Mouse (Mus musculus) forebrain, postnatal 0 days (tissue): ENCODE results near the gene Ppp2r1b. TPM values are rescaled to one million over a fixed set of nuclear protein-coding genes. Genes with fewer than 3 reads are reported as not detected.

ENCODE experiments used
- ATAC-seq: fragments of 200-750 bp; cut with Nextera tagmentation; 2 replicates; pipeline ENCODE4 v1.8.0; 2017; ENCODE audit warnings: mild to moderate bottlenecking, moderate library complexity
- DNase-seq: peaks from one replicate; pipeline ENCODE4 v3.0.0-alpha.2; 2015
- H3K27ac ChIP-seq: fragments of 300-500 bp; sonication (generic); 2 replicates; pipeline ENCODE4 v1.5.1; 2014; ENCODE audit warnings: low read depth, mild to moderate bottlenecking, antibody characterized with exemption, low read length, moderate library complexity, mixed read lengths
- H3K27me3 ChIP-seq: fragments of 300-500 bp; sonication (generic); 2 replicates; pipeline ENCODE4 v1.6.1; 2014; ENCODE audit warnings: mild to moderate bottlenecking, low read length, mixed read lengths; ENCODE audit not compliant: insufficient read depth
- H3K36me3 ChIP-seq: fragments of 300-500 bp; sonication (generic); 2 replicates; pipeline ENCODE4 v1.6.1; 2014; ENCODE audit warnings: mild to moderate bottlenecking, moderate library complexity; ENCODE audit not compliant: insufficient read depth
- H3K4me1 ChIP-seq: fragments of 300-500 bp; sonication (generic); 2 replicates; pipeline ENCODE4 v1.6.1; 2014; ENCODE audit warnings: antibody characterized with exemption; ENCODE audit not compliant: insufficient read depth
- H3K4me2 ChIP-seq: fragments of 300-500 bp; sonication (generic); 2 replicates; pipeline ENCODE4 v1.6.1; 2014; ENCODE audit warnings: low read depth, mild to moderate bottlenecking, moderate library complexity
- H3K4me3 ChIP-seq: fragments of 300-500 bp; sonication (generic); 2 replicates; pipeline ENCODE4 v1.5.1; 2014; ENCODE audit warnings: low read depth, low read length, mixed read lengths
- H3K9ac ChIP-seq: fragments of 300-500 bp; sonication (generic); 2 replicates; pipeline ENCODE4 v1.6.1; 2014; ENCODE audit warnings: mild to moderate bottlenecking
- H3K9me3 ChIP-seq: fragments of 300-500 bp; sonication (generic); 2 replicates; pipeline ENCODE4 v1.6.1; 2016; ENCODE audit warnings: low read length
- CTCF ChIP-seq: sonication (generic); IDR thresholded peaks from 2 replicates; pipeline ENCODE4 v1.5.1; 2016; ENCODE audit warnings: antibody characterized with exemption, control low read depth, low read depth
- WGBS: fragments of 180-500 bp; shearing (Covaris S2); extraction: QIAGEN DNeasy Blood & Tissue Kit; methylation state at CpG from one replicate; pipeline ENCODE4 v1.1.7; 2014; 5-methylcytosine and 5-hydroxymethylcytosine counted together
- polyA plus RNA-seq: library from polyadenylated mRNA; unstranded; fragments of >200 nt; fragmentation: Nextera tagmentation; extraction: Ambion mirVana; gene quantifications from 2 replicates; pipeline ENCODE4 v1.2.1, GENCODE M21; 2015
- total RNA-seq: library from RNA; depleted of rRNA; stranded (reverse); fragments of >200 nt; gene quantifications from 2 replicates; pipeline ENCODE4 v1.2.3, GENCODE M21; 2014

The Ppp2r1b gene
- total and polyA plus RNA-seq, 2 experiments from 2014 or later, result 26.0 to 29.8 TPM

- ATAC-seq (no peak), DNase-seq (no peak)
- Histone ChIP-seq H3K9me3 (no peaks in the 10 kb centered on the region), H3K27me3 (no peaks in the 10 kb centered on the region), H3K36me3 (peaks cover 15% of the 10 kb centered on the region), H3K4me2 (no peak overlapping the region), H3K4me1 (peaks cover 5% of the 10 kb centered on the region; the same call in 1 of the 2 replicates), H3K27ac (no peak overlapping the region), H3K9ac (no peak overlapping the region), H3K4me3 (no peak overlapping the region)
- no peak for TF ChIP-seq CTCF
- WGBS, result 58% methylated on average over 5 of the region's 5 CpGs
Measured at GRCm38 (mm10) chr9:50848821-50849220, 3.7 kb downstream of the Ppp2r1b start.

DNA sequence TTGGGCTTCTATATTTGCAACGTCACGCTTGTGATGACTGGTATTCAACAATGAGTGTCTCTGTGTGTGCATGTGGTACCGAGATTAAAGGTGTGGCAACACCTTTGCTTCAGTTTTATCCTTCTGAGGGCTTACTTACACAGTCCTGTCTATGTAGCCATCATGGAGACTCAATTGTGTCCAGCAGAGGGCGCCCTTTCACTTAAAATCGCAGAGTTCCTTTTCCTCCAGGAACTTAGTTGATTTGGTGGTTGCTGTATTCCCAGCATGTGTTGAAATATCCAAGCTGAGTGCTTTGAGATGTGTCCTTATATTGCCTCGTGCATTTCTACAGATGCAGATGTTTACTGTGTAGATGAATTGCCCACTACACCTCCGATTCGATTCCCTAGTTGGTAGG is 4.1 kb downstream of the Ppp2r1b start:
- Histone ChIP-seq H3K4me3 (no peak overlapping the region), H3K9ac (no peak overlapping the region), H3K4me2 (no peak overlapping the region), H3K27ac (no peak overlapping the region), H3K36me3 (peaks cover 11% of the 10 kb centered on the region), H3K9me3 (no peaks in the 10 kb centered on the region), H3K27me3 (no peaks in the 10 kb centered on the region), H3K4me1 (peaks cover 5% of the 10 kb centered on the region; the same call in 1 of the 2 replicates)
- TF ChIP-seq CTCF, result peak; percentile 92
- ATAC-seq (peak; percentile 88), DNase-seq (peak; percentile 96)
- whole genome bisulfite sequencing, result 22% methylated on average over 8 of the region's 8 CpGs

DNA sequence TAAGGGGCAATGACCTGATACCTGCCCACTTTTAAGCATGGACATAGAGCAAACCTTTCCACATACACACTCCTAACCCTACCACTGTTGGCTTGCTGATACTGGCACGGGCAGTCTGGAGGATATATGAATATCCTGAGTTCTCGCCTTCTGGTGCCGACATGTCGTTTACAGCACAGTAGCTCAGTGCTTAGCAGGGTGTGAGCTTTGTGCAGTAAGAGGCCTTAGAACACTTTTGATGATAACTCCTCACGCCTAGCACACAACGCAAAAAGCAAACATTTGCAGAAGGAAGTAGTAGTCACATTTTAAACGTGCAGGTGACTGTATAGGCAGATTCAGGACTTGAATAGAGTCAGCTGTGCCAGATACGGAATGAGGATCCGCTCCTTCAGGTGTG is 4.7 kb downstream of the Ppp2r1b start:
- H3K27me3 ChIP-seq, result no peaks in the 10 kb centered on the region
- WGBS, result 59% methylated on average over 9 of the region's 9 CpGs

DNA sequence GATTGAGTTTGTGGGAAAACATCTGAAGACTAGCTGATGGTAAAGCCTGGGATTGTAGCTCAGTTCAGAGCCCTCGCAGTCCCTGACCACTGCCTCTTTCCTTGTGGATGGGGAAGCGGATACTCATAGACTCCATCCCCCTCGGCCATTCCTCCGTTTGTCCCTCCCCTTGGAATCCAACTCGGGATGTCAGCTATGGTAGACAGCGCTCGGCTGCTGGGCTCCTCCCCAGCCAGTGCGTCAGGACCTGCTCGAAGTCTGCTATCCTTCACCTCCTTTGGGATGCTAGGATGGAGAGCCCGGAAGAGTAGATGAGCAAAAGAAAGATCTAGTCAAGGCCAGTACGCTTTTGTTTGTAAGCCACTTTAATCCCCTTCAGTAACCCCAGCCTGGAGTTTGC is 5.2 kb downstream of the Ppp2r1b start:
- H3K4me3 ChIP-seq, result no peak overlapping the region
- H3K27me3 ChIP-seq, result no peaks in the 10 kb centered on the region
- H3K27ac ChIP-seq, result no peak overlapping the region
- H3K9ac ChIP-seq, result 0 out of 2 replicates have a peak overlapping the region, but pooled peaks have one; percentile 1
- 0 out of 2 replicates have a peak, but pooled peaks cover under 1% of the 10 kb centered on the region for H3K36me3 ChIP-seq
- WGBS, result 20% methylated on average over 11 of the region's 11 CpGs
- H3K9me3 ChIP-seq, result no peaks in the 10 kb centered on the region
- H3K4me1 ChIP-seq, result peaks cover 5% of the 10 kb centered on the region; the same call in 1 of the 2 replicates
- H3K4me2 ChIP-seq, result peak overlapping the region; percentile 4; the same call in 1 of the 2 replicates
- DNase-seq (no peak), ATAC-seq (no peak)
- no peak for TF ChIP-seq CTCF

More for the DNA sequence above, 4.7 kb downstream of the Ppp2r1b start:
- no peak overlapping the region for H3K4me3 ChIP-seq
- peaks cover 6% of the 10 kb centered on the region; the same call in 1 of the 2 replicates for H3K36me3 ChIP-seq
- H3K4me1 ChIP-seq, result peaks cover 5% of the 10 kb centered on the region; the same call in 1 of the 2 replicates
- DNase-seq (no peak), ATAC-seq (peak; percentile 42)
- no peak overlapping the region for H3K4me2 ChIP-seq
- H3K9me3 ChIP-seq, result no peaks in the 10 kb centered on the region
- no peak overlapping the region for H3K27ac ChIP-seq
- H3K9ac ChIP-seq, result no peak overlapping the region
- no peak for TF ChIP-seq CTCF

DNA sequence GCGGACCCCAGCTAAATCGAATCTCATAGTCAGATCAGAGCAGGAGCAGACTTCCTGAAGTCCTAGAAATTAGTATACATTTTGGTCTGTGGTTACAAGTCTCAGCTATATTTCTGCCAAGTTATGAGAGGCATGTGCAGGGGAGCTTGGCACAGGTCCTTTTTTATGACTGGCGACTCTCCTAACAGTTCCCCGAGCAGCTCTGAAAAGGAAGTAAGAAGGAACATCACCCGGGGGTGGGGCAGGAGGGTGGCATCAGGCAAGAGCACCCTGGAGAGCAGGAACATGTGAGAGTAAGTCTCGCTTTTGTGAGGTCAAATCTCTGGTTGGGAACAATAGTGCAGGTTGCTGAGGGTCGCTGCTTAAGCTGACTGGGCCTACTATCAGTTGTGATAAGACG is 5.6 kb downstream of the Ppp2r1b start:
- WGBS, result 26% methylated on average over 8 of the region's 8 CpGs
- Histone ChIP-seq H3K4me1 (peaks cover 5% of the 10 kb centered on the region; the same call in 1 of the 2 replicates), H3K9me3 (no peaks in the 10 kb centered on the region), H3K27ac (no peak overlapping the region), H3K4me3 (no peak overlapping the region), H3K27me3 (no peaks in the 10 kb centered on the region), H3K4me2 (peak overlapping the region; percentile 4; the same call in 1 of the 2 replicates), H3K36me3 (no peaks in the 10 kb centered on the region), H3K9ac (0 out of 2 replicates have a peak overlapping the region, but pooled peaks have one; percentile 1)
- DNase-seq, result peak; percentile 43
- no peak for TF ChIP-seq CTCF
- no peak for ATAC-seq

DNA sequence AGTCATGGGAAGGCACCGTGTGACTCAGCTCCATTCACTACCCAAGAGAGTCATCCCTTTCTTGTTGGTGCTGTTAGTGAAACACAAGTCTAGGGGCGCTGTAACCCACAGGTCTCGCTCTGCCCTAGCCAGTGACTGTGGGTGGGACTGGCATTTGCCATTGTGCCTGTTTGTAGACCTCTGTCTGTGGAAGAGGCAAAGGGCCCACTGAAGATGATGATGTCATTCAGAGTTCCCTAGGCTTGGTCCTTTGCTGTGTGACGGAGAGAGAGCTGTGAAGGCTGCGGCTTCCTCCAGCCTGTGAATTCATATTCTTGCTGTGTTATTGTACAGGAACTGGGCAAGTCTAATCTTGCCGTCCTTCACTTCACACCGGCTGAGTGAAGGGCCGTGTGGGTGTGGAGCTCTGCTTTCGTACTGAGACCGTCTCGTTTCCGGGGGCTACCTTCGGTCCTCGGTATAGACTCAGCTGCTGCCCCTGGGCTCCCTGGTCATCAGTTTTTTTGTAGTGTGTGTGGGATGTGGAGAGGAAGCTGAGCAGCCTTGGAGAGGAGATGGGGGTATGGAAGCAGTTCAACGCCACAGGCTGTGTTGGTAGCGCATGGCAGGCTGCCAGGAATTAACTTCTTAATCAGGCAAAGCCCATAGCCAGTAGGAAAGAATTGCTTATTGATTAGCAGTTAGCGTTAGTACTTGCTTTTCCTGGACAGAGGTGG is 7.7 kb downstream of the Ppp2r1b start:
- Histone ChIP-seq H3K4me2 (peak overlapping the region; percentile 24; the same call in 1 of the 2 replicates), H3K27ac (no peak overlapping the region), H3K4me3 (no peak overlapping the region), H3K36me3 (no peaks in the 10 kb centered on the region), H3K27me3 (no peaks in the 10 kb centered on the region), H3K4me1 (peaks cover 5% of the 10 kb centered on the region; the same call in 1 of the 2 replicates), H3K9ac (no peak overlapping the region), H3K9me3 (no peaks in the 10 kb centered on the region)
- ATAC-seq (no peak), DNase-seq (peak; percentile 62)
- WGBS, result 40% methylated on average over 17 of the region's 17 CpGs
- peak; percentile 15; the same call in 1 of the 2 replicates for TF ChIP-seq CTCF

DNA sequence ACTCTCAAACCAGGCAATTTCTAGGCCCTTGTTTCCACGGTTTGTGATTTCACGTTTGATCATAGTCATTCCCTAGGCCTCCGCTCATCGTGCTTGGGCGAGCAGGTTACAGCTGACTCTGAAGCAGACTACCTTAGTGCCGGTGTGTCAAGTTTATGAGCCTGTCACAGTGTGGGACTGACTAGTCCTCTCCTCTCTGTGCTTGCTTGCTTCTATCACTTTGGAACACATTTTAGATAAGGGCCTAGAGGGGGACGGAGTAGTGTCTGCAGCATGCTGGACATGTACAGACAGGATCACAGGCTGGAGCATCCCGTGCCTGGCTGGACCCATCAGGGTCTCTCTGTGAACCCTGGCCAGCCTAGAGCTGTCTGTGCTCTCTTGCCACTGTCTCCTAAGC is 9.3 kb downstream of the Ppp2r1b start:
- WGBS, result 79% methylated on average over 8 of the region's 8 CpGs
- H3K36me3 ChIP-seq, result peaks cover 2% of the 10 kb centered on the region; the same call in 1 of the 2 replicates
- ATAC-seq (no peak), DNase-seq (no peak)
- H3K4me2 ChIP-seq, result no peak overlapping the region
- no peaks in the 10 kb centered on the region for H3K27me3 ChIP-seq
- no peaks in the 10 kb centered on the region for H3K9me3 ChIP-seq
- H3K4me3 ChIP-seq, result no peak overlapping the region
- H3K27ac ChIP-seq, result no peak overlapping the region
- H3K4me1 ChIP-seq, result peaks cover 5% of the 10 kb centered on the region; the same call in 1 of the 2 replicates
- TF ChIP-seq CTCF, result no peak
- no peak overlapping the region for H3K9ac ChIP-seq
